Mouse (Mus musculus) layer of hippocampus, adult 9-11 months (tissue): ENCODE measurements at regions not wholly inside any gene's neighbourhood (a gene's known extent, or its start where the extent isn't known, plus 50 kb on each side); places are given as distances from the start of the nearest gene placed in this dataset.

Experiments
- DNase-seq: peaks from one replicate; pipeline ENCODE4 v3.0.0; 2022

- DNase-seq: no peak
These were observed 57.8 kb upstream of the Ddit4l start for GRCm38 (mm10) chr3:137563541-137564080.

GRCm38 (mm10) chr3:137564282-137564681 is 57.1 kb upstream of the Ddit4l start:
- DNase-seq: peak; percentile 22

GRCm38 (mm10) chr3:137568580-137569313 is 52.7 kb upstream of the Ddit4l start:
- DNase-seq: no peak
